Mouse (Mus musculus) B cell, adult 2 months (primary cell): ENCODE data around the gene Ipcef1.

Source experiments
- DNase-seq, 2 experiments: peaks; one replicate each; pipeline ENCODE4 v3.0.0; 2022

Gene Ipcef1

GRCm38 (mm10) chr10:7052315-7053017 lies at the start of gene Ipcef1:
Gene Ipcef1 (minus strand): TSS chr10:7052478.
- no peak for DNase-seq

GRCm38 (mm10) chr10:7077971-7078370 lies 25.7 kb upstream of the Ipcef1 start:
- no peak for DNase-seq

GRCm38 (mm10) chr10:7077389-7077808 lies 25.1 kb upstream of the Ipcef1 start:
- no peak for DNase-seq

GRCm38 (mm10) chr10:7076662-7077211 lies 24.5 kb upstream of the Ipcef1 start:
- DNase-seq: no peak

GRCm38 (mm10) chr10:7076201-7076600 lies 23.9 kb upstream of the Ipcef1 start:
- DNase-seq: peak; percentile 61 to 65

- DNase-seq: no peak
Observed at GRCm38 (mm10) chr10:7075661-7076060, 23.4 kb upstream of the Ipcef1 start.

GRCm38 (mm10) chr10:7074231-7074630 lies 22.0 kb upstream of the Ipcef1 start:
- DNase-seq: no peak

- no peak for DNase-seq
Observed at GRCm38 (mm10) chr10:7070924-7071323, 18.6 kb upstream of the Ipcef1 start.

- no peak for DNase-seq
Observed at GRCm38 (mm10) chr10:7070100-7070835, 18.0 kb upstream of the Ipcef1 start.

- DNase-seq: no peak
Observed at GRCm38 (mm10) chr10:7069090-7069489, 16.8 kb upstream of the Ipcef1 start.

GRCm38 (mm10) chr10:7068608-7069007 lies 16.3 kb upstream of the Ipcef1 start:
- DNase-seq: peak; percentile 41 to 49

- peak; percentile 40 to 44 for DNase-seq
Observed at GRCm38 (mm10) chr10:7063752-7064457, 11.6 kb upstream of the Ipcef1 start.

GRCm38 (mm10) chr10:7062993-7063392 lies 10.7 kb upstream of the Ipcef1 start:
- DNase-seq: peak; percentile 37 to 41

GRCm38 (mm10) chr10:7060326-7060725 lies 8.0 kb upstream of the Ipcef1 start:
- DNase-seq: no peak

GRCm38 (mm10) chr10:7057546-7057945 lies 5.3 kb upstream of the Ipcef1 start:
- no peak for DNase-seq

- no peak for DNase-seq
Observed at GRCm38 (mm10) chr10:7054560-7055205, 2.4 kb upstream of the Ipcef1 start.

GRCm38 (mm10) chr10:7049901-7050300 lies 2.4 kb downstream of the Ipcef1 start:
- DNase-seq: no peak

GRCm38 (mm10) chr10:7047919-7048291 lies 4.4 kb downstream of the Ipcef1 start:
- no peak for DNase-seq

GRCm38 (mm10) chr10:7047288-7047918 lies 4.9 kb downstream of the Ipcef1 start:
- no peak for DNase-seq

GRCm38 (mm10) chr10:7043896-7044295 lies 8.4 kb downstream of the Ipcef1 start:
- DNase-seq: no peak

- DNase-seq: no peak
Observed at GRCm38 (mm10) chr10:7041032-7041431, 11.2 kb downstream of the Ipcef1 start.

GRCm38 (mm10) chr10:7037194-7037593 lies 15.1 kb downstream of the Ipcef1 start:
- DNase-seq: no peak
